Mouse (Mus musculus): ENCODE results near the gene Arhgef28.

The Arhgef28 gene

DNA sequence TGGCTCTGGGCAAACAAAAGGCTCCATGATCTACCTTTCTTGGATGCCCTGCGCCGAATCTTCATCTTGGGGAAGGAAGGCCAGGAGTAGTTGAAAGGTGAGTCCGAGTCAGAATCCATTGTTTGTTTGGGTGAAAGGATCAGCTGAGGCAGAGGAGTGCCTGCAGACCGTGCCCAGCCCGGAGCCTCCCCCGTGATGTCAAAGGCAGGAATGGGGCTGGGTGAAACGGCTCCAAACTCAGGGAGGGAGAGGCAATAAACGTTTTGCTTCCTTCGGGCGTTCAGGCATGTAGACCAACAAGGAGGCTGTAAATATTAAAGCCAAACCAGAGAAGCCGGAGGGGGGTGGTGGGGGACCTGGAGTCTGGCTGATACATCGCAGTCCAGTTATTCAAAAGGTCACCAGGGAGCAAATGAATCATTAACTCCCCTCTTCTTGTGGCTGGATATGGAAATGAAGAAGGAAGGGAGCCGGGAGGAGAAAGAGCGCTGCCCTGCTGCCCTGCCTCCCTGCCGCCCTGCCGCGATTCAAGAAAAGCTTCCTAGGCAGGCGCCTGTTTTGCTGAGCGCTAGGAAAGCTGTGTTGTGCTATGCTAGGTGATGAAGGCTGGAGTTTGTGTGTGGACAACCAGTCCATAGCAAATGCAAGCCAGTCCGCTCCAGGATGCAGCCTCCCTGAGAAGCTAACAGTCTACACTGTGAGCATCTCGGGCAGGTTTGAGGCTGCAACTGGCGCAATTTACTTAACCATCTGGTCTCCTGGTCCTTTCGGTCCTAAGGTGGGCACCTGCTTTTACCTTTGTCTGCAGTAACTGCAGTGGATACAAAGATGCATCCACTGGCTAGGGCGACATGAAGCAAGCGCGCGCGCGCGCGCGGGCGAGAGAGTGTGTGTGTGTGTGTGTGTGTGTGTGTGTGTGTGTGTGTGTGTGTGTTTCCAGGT lies 190.0 kb downstream of the Arhgef28 start:
- DNase-seq (ENCODE audit: low spot score in 2 of 2) = peak in 1 of 2 experiments; percentile 55

DNA sequence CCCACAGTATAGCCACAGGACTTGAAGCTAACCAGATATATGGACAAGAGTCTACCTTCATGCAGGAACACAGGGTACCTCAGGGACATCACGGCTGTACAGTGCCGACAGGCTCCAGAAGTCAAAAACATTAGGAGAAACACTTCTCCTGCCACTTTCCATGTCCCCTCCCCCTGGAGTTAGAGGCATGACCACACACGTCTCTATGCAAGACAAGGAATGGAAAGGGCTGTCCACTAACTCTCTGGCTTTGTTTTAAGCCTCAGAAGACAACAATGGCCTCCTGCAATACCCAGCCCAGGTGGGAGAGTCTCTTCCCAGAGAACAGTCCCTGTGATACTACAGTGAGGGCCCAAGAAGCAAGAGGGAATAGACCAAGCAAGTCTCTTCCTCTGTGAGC lies 191.3 kb downstream of the Arhgef28 start:
- DNase-seq (ENCODE audit: low spot score in 2 of 2) = no peak

DNA sequence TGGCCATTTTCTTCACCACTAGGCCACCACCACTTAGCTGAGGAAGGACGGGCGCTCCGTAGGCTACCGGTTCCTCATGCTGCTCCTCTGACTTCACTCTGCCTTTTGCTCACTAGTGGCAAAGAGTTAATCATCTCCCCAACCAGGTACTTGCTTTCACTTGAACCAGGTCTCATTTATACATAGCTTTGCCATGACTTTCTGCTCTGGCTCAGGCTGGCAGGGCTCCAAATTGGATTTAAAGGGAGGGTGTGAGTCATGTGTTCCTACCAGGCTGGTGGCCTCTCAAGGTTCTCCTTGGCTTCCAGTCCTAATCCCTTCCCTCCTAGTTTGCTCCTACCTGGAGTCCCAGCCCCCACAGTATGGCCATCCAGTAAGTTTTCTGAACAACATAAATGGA lies 192.5 kb downstream of the Arhgef28 start:
- DNase-seq (ENCODE audit: low spot score in 2 of 2) = peak in 1 of 2 experiments; percentile 56

DNA sequence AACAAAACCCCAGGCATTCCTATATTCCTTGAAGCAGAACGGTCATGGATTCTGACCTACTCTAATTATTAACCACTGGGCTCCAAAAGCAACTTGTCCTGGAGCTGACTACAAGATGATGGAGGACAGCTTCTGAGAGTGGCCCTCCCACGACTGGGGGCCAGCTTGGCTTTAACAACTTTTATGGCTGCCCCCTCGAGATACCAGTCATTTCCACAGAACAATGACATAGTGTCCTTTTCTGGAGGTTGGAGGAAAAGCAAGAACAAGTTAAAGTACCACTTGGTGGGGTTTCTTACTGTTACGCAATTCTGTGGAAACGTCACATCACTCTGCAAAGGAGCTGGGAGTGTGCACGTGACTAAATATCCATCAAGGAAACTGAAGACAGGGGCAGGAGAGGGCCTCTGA lies 194.3 kb downstream of the Arhgef28 start:
- DNase-seq (ENCODE audit: low spot score in 2 of 2) = no peak

DNA sequence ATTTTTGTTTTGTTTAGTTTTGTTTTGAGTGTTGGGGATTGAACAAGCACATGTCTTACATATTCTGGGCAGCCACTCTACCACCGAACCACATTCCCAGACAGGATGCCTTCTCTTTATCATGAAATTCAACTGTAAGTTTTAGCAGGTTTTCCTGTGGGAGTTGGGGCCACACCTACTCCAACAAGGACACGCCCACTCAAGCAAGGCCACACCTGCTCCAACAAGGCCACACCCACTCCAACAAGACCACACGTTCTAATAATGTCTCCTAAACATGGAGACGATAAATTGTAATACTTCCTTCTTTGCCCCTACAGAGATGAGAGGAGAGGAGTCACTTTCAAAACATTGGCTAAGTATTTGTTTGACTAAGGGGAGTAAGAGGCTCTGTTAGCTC lies 197.2 kb downstream of the Arhgef28 start:
- no peak for DNase-seq (ENCODE audit: low spot score in 2 of 2)

DNA sequence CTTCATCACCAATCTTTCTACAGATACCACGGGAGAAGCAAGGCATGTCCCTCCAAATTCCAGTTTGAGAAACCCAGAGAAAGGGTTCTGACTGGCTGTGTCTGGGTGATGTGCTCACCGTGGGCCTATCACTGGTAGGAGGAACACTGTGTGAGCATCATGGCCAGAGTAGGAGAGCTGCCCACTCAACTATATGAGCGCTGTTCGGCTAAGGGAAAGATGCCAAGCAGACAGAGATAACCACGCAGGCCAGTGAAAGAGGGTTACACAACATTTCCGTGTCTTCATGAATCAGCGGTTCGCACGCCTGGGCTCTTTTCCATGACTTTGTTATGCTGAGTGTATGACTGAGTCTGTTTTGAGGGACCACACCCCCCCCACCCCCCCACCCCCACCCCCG lies 197.7 kb downstream of the Arhgef28 start:
- peak in 1 of 2 experiments; percentile 70 for DNase-seq (ENCODE audit: low spot score in 2 of 2)

DNA sequence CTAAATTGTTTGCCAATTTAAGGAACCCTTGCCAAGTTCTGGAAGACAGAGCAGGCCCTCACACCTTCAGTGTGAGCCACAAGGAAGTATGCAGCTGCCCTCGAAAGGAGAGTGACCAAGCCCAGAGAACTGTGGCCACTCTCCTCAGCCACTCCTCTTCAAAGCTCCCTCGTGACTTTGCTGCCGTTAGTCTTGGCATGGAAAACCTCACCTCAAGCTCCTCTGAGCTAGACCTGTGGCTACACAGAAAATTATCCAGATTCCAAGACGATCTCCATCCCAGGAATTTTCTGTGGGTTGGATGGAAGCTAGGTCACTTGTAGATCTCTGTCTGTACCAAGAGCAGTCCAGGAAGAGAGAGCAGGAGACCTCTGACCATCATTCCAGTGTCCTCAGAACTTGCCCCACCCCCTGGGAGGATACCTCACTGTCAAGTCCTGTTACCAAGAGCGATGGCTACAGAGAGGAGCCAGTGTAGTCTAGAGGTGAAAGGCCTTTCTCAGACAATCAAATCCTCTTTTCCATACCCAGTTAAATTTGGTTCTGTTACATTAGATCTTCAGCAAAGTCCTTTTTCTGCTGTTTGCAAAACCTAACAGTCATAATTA lies 200.5 kb downstream of the Arhgef28 start:
- DNase-seq (ENCODE audit: low spot score in 2 of 2) = no peak

DNA sequence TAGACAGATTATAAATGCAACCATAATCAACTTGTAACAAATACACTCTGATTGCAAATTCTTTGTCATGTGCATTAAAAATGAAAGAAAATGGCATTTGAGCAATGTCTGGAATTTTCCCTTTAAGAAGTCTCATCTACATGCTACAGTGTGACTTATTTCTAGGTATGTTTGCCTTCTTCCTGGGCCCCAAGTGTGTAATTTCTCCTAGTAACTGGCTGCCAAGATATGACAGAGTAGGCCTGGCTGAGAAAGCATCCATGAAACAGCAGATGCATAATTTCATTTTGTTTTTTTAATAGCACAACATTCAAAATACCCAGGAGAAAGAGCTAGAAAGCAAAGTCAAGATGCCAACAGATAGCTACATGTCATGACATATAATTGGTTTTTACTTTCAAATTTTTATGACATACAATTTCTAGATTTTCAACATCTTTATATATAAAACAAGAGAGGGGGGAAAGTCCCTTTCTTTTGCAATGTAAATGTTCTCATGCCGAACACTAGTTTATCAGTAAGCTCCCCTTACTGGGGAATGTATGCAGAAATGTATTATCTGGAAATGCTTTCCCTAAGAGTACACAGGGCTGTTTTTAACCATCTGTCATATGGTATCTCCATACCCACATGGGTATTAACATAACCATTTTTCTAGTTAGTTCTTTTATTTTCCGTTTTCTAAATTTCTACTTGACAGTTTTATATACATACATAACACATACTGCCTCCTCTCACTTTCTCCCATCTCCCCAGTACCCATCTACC lies 201.4 kb downstream of the Arhgef28 start:
- no peak for DNase-seq (ENCODE audit: low spot score in 2 of 2)

DNA sequence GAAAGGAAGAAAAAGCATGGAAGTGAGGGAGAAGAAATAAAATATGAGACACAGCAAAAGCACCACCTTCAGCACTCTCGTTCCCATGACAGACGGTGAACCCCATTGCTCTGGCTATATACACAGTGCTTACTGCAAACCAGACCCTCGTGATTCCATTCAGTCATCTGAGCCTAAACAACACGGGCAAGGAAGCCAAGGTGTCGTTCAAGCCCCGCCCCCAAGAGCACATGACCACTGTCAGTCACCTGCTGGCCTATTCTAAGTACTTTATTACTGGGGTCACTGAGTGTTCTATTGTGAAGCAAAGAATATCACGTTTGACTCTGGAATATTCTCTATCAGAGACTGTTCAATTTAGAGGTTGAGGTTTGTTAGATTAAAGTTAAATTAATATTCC lies 202.5 kb downstream of the Arhgef28 start:
- no peak for DNase-seq (ENCODE audit: low spot score in 2 of 2)

DNA sequence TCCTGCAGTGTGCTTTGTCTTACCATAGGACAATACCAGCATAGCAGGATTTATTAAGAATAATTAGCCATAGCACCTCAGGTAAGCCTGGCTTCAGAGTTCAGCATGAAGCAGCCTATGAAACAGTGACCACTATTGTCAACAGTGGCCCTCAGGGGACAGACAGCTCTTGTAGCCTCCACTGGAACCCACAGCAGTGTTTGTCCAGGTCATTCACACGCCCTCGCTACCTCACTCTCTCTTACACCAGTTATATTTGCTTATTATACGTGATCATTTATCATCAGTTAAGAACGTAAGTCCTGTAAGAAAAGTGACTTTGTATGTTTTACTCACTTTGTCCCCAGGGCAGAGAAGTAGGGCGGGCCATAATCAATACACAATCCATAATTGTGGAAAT lies 203.6 kb downstream of the Arhgef28 start:
- DNase-seq (ENCODE audit: low spot score in 2 of 2) = no peak

DNA sequence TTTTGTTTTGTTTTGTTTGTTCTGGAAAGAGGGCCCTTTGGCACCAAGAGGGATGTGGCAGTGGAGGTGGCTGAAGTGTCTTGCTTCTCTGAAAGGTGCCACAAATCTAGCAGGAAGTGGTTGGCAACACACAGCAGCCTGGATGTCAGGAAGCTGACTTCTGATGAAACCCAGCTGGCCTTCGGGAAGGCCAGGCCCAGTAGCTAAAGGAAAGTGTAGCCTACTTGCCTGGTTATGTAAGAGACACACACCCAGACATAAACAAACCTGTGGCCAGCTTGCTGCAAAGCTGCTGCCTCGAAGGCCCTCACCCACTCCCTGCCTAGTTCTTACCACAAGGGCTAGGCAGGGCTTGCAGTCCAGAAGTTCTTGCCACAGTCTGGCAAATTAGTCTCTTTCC lies 204.1 kb downstream of the Arhgef28 start:
- DNase-seq (ENCODE audit: low spot score in 2 of 2) = peak in 1 of 2 experiments; percentile 33

DNA sequence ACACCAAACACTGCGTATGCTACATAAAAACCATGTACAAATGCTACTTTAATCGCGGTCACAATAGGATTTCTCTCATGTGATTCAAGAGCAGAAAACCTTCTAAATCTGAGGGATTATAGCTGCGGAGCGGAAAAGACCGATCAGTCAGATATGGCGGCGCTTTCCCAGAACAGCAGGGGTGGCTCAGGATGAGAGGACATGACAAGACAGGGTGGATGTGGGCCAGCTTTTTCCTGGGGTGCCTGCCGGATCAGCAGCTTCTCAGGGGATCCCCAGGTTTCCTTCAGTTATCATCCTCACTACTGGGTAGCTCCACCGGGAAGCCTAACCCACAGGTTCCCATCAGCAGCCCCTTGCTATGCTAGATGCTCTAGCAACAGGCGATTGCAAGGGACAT lies 204.5 kb downstream of the Arhgef28 start:
- DNase-seq (ENCODE audit: low spot score in 2 of 2) = no peak

DNA sequence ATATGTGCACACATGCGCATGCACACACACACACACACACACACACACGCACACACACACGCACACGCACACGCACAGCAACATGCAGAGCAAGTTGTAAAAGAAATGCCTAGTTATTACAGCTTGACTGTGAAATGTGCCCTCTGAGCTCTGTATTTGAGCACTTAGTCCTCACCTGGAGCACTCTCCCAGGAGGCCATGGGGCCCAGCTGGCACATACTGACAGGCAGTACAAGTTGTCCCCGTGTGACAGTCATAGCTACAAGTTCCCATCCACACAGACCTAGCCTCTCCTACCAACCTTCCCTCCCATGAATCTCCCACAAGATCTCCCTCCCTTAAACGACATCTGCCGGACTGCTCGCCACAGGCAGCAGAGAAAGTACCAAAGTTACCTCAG lies 205.4 kb downstream of the Arhgef28 start:
- no peak for DNase-seq (ENCODE audit: low spot score in 2 of 2)

DNA sequence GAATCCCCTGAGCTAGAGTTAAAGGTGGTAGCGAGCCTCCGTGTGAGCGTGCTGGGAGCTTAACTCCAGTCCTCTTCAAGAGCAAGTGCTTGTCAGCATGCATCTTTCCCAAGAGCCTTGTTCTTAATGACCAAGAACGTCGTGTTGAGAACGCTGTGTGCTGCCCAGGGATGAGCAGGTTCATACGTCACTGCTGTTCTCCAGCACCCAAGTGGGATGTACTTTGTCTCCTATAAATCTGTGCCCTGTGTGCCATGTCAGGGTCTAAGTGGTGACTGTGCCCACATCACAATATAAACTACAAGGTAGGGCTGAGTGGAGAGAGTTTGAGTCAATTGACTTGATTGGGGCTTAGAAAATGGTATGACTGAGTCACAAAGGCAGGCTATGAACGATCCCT lies 207.1 kb downstream of the Arhgef28 start:
- DNase-seq (ENCODE audit: low spot score in 2 of 2) = no peak

DNA sequence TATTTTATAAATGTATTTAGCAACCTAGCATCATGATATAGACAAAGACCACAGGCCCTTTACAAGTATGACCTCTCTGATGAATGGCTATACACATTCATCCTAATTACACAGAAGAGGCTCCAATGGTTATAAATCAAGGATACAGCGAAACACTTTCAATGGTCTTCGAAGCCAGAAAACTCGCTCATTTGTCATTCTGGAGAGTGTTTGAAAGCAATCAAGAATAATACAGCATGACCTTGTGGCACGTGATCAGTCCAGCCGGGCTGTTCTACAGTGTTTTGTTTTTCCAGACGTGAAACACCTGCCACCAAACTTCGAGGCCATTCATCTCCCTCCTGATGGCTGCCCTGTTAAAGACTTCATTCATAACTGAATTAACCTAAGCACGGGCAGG lies 207.7 kb downstream of the Arhgef28 start:
- no peak for DNase-seq (ENCODE audit: low spot score in 2 of 2)

DNA sequence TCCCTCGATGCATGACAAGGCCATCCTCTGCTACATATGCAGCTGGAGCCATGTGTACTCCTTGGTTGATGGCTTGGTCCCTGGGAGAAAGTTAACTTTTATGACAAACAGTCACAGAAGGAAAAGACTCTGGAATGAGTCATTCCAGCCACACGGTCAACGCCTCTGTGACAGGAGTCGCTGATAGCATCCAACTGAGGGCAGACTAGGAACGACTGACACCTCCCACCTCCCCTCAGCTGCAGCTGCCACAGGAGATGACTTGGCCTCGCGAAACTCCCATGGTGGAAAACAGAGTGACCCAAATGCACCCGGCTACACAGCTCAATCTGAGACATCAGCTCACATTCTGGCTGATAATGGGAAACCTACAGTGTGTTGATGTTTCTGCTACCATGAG lies 215.3 kb downstream of the Arhgef28 start:
- no peak for DNase-seq (ENCODE audit: low spot score in 2 of 2)

DNA sequence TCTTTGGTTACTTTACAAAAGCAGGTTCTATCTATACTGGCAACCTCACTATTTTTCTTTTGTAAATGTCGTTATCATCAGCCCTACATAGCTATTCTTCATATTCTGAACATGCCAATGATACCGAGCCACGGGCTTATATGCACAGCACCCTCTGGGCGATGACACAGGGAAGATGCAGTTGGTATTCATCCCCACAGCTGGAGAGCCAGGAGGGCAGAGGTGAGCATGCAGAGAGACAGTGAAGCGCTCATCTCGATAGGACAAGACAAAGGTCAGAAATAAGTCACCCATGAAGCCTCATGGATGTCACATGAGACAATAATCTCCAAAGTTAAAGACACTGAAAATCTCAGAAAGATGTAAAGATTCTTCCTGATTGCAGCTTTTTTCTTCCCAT lies 217.4 kb downstream of the Arhgef28 start:
- no peak for DNase-seq (ENCODE audit: low spot score in 2 of 2)

DNA sequence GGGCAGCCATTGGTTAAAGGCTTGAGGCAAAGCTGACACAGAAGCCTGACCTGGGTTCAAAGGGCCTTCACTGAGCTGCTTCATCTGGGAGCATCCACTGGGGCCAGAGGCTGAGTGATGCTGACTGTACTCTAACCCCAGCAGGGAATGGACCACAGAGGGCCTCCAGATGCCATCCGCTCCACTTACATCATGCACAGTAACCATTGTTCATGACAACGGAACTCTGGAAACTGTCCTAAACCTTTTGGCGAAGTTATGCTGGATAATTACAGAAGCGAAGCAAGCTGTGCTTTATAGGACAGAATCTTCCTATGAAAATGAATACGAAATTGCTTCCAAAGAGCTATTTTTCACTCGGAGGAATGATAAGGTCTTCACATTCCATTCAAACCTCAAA lies 219.5 kb downstream of the Arhgef28 start:
- no peak for DNase-seq (ENCODE audit: low spot score in 2 of 2)

DNA sequence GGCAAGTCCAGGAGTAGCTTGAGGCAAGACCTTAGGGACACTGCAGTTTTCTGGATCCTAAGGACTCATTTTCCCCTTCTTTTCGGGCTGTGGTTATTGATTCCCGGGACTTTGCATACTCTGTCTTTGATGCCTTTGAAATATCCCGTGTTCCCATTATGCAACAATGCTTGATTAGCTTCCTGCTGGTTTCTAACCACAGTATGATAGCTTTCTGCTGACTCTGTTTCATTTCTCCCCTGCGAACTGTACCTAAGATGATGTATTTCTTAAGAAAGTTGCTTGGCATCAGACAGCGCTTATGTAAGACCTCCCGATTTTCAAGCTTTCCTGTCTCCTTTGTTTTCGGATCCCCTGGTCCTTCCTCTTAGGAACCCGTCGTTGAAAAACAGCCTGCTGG lies 229.1 kb downstream of the Arhgef28 start:
- no peak for DNase-seq (ENCODE audit: low spot score in 2 of 2)

DNA sequence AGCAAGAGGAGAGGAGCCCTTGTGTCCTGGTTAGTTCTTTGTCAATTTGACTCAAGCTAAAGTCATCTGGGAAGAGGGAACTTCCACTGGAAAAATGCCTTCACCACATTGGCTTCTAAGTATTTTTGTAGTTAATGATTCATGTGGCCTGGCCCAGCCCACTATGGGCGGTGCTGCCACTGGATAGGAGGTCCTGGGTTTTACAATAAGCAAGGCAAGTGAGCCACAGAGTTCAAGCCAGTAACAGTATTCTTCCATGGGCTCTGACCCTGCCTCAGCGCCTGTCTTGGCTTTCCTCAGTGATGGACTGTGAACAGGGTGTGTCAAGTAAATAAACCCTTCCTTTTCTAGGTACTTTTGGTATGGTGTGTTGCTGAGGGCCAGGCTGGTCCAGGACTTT lies 229.6 kb downstream of the Arhgef28 start:
- DNase-seq (ENCODE audit: low spot score in 2 of 2) = no peak

DNA sequence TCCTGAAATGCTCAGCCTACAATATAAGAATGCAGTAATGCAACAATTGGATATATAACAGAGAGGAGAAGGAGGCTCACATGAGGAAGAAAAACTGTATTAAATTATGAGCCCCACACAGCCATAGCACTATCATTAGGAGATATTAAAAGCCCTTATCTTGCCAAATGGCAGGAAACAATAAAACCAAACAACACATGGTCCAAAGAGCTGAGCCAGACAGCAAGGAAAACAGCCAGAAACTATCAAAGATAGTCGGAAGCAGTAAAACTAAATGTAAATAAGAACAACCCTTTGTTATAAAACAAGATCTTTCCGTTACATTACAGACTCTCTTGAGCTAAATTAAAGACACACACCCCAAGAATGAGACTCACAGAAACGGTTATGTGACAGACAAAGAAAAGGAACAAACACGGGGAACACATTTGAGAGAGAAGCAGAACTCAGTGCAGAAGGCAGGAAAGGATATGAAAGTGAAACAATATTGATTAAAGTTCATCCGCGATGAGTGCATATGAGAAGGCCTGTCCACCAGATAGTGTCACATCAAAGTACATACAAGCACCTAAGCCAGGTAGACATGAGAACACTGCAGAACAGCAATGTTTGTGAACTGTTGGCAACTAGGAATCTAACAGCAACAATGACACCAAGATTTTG lies 231.6 kb downstream of the Arhgef28 start:
- DNase-seq (ENCODE audit: low spot score in 2 of 2) = no peak

DNA sequence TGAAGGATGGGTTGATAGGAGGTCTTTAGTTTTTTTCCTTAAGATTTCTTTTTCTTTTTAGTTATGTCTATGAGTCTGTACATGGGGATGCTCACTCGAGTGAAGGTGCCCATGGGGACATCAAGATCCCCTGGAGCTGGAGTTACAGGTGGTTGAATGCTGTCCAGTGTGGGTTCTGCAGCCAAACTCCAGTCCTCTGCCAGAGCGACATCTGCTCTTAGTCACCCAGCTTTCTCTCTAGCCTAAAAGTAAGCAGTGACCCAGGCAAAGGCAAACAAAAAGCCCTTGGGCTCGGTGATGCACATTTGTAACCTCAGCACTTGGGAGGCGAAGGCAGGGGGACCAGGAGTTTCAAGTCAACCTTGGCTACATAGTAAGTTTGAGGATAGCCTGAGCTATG lies 232.3 kb downstream of the Arhgef28 start:
- no peak for DNase-seq (ENCODE audit: low spot score in 2 of 2)

Data from urinary bladder, postnatal 36 days (tissue).